Comparison of ENCODE assay signal across 17 mouse cellular contexts in genomic region chr17:35763101-35763500, GRCm38 (mm10). TPM values are rescaled to one million over a fixed set of nuclear protein-coding genes. Genes with fewer than 3 reads are reported as not detected.
"Had no signal": no experiment of that assay in that cellular context is flagged by ENCODE, and none has a peak within 500 bp of the region (broad histone marks: within the 10 kb centered on the region; RNA-seq: fewer than 3 reads in every experiment).

No protein-coding gene starts in this region.

- H3K4me3 ChIP-seq: liver, embryonic 15.5 days; midbrain, embryonic 10.5 days; midbrain, embryonic 12.5 days; myocyte; neural tube, embryonic 13.5 days; neural tube, embryonic 15.5 days; stomach, embryonic 15.5 days had no signal

- H3K36me3 ChIP-seq: liver, embryonic 15.5 days; midbrain, embryonic 10.5 days; midbrain, embryonic 12.5 days; neural tube, embryonic 13.5 days; neural tube, embryonic 15.5 days; stomach, embryonic 15.5 days had no signal

- H3K9me3 ChIP-seq: midbrain, embryonic 12.5 days; neural tube, embryonic 13.5 days; neural tube, embryonic 15.5 days; stomach, embryonic 15.5 days had no signal

- DNase-seq: lung, adult 18-20 months; lung, embryonic 14.5 days; lung, postnatal 10 days; lung, postnatal 4 days; midbrain, embryonic 14.5 days; right cerebral cortex, adult 18-20 months; right cerebral cortex, postnatal 14 days had no signal

- H3K4me2 ChIP-seq: liver, embryonic 15.5 days; lung, embryonic 14.5 days; midbrain, embryonic 12.5 days; neural tube, embryonic 13.5 days; neural tube, embryonic 15.5 days; stomach, embryonic 15.5 days had no signal

- H3K27me3 ChIP-seq: liver, embryonic 15.5 days; midbrain, embryonic 12.5 days; neural tube, embryonic 13.5 days; neural tube, embryonic 15.5 days; stomach, embryonic 15.5 days had no signal

- H3K9ac ChIP-seq: liver, embryonic 15.5 days; lung, embryonic 14.5 days; midbrain, embryonic 12.5 days; neural tube, embryonic 13.5 days; neural tube, embryonic 15.5 days; stomach, embryonic 15.5 days had no signal

- H3K4me1 ChIP-seq: midbrain, embryonic 10.5 days; midbrain, embryonic 12.5 days; neural tube, embryonic 13.5 days; neural tube, embryonic 15.5 days; stomach, embryonic 15.5 days had no signal

- H3K27ac ChIP-seq: liver, embryonic 15.5 days; midbrain, embryonic 10.5 days; midbrain, embryonic 12.5 days; neural tube, embryonic 13.5 days; neural tube, embryonic 15.5 days; stomach, embryonic 15.5 days; stomach, postnatal 0 days had no signal

- ATAC-seq: midbrain, embryonic 16.5 days had no signal

RNA-seq across cellular contexts. Expression of gene Ddr1, which starts 58.7 kb away (rescaled TPM):
- total RNA-seq: megakaryocyte-erythroid progenitor cell, adult 5-6 weeks had no signal
